Mouse (Mus musculus) bone marrow, adult 2 months (tissue): ENCODE results near the gene Syne4.

Experiments used
- CTCF ChIP-seq: fragments of 200-500 bp; IDR thresholded peaks from 2 replicates; pipeline ENCODE4 v1.5.1; 2011; ENCODE audit warnings: low read length, control low read depth; ENCODE audit not compliant: control insufficient read depth, insufficient read depth
- POLR2A ChIP-seq: fragments of 200-500 bp; IDR thresholded peaks from 2 replicates; pipeline ENCODE4 v1.6.1; 2011; ENCODE audit warnings: low read depth, mild to moderate bottlenecking, control low read depth, low read length, borderline replicate concordance; ENCODE audit not compliant: control insufficient read depth

DNA sequence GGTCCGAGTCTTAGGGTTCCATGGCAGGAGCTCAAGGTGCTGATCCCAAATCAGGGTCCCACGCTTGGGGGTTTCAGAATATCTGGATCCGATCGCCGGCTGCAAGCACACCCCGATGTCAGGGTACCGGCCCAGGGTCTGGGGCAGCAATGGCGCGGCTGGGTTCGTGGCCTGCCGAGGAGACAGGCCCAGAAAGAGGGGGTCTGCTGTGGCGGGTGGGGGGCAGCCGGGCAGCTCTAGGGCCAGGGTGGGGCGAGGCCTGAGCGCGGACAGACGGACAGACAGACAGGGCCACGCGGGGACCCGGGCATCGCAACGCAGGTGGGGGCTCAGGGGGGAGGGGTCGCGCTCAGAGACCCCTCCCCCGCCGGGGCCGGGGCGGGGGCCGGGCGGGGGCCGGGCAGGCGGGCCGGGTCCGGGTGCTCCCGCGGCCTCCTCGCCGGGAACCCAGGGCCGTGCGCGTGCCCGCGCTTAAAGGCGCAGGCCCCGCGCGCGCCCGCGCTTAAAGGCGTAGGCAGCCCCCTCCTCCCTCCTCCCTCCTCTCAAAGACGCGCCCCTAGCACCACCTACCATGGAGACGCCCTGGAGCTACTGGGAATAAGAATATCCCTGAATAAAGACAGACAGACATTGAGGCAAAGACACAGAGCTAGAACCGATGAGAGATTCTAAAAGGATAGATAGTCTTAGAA, 48.2 kb downstream of the Syne4 start, which contains the start of gene Lrfn3:
- TF ChIP-seq CTCF (no peak), POLR2A (no peak)
